Mouse (Mus musculus) testis, adult 2 months (tissue): ENCODE data around the gene Laptm4a.

Experiments
- CTCF ChIP-seq: fragments of 200-500 bp; IDR thresholded peaks from 2 replicates; pipeline ENCODE4 v1.5.1; 2012; ENCODE audit warnings: low read depth, mild to moderate bottlenecking, inconsistent platforms, low read length, moderate library complexity; ENCODE audit not compliant: control insufficient read depth, insufficient read depth, insufficient replicate concordance
- POLR2A ChIP-seq: fragments of 200-500 bp; IDR thresholded peaks from 2 replicates; pipeline ENCODE4 v1.6.1; 2012; ENCODE audit warnings: low read depth, mild to moderate bottlenecking, inconsistent platforms, low read length, moderate library complexity; ENCODE audit not compliant: control insufficient read depth

- TF ChIP-seq POLR2A (no peak), CTCF (no peak)
Observed at GRCm38 (mm10) chr12:8898879-8899785, 22.3 kb upstream of the Laptm4a start.
